Mouse (Mus musculus): ENCODE data around the gene Map7. TPM values are rescaled to one million over a fixed set of nuclear protein-coding genes. Genes with fewer than 3 reads are reported as not detected.

The Map7 gene
- total RNA-seq, 2 experiments from 2014 or later = 47.0 to 52.5 TPM

DNA sequence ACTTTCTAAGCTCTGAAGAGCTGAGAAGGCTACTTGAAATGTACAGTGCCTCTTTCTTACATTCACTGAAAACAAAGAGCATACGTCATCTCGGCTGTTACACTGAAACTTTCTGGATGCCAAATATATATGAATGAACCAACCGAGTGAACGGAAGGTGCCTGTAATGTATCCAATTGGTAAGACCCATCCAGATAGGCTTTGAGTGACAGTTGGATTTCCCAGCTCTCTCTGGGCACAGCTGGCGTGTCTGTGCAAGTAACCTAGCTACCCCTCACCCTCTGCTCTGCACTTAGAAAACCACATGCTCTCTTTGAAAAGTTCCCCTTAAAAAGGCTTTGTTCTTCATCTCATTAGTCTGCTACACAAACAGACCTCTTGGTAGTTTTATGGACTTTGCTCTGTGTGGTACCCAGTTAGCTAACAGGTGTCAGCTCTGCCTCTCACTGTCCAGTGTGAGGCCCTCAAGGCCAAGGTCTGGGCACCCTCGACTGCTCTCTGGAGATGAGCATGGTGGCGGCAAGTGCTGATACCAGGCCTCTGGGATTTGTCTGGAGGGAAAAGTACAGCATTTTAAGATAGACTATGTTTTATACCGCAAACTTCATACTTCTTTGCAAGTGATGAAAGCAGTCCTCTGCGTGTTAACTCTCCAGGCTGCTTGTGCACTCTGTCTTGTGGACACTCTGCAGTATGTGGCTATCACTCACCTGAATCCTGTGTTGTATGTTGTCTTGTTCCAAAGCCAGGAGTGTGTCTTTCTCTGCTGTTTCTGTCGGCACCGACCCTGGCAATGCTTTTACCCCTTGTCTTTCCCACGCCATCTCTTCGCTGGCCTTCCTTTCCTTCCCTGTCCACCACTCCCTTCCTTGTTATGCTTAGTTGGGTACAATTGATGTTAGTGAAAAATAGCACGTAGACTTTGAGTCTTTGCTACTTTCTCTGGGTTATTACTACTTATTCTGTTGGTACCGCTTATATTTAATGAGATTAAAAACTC is 109.8 kb downstream of the Map7 start:
- intact Hi-C loops (cut with DNase I) = no loop called here
- DNase-seq (ENCODE audit: extremely low spot score in 1 of 2, low spot score in 2 of 2) = no peak

- intact Hi-C loops (cut with DNase I) = no loop called here
- no peak for DNase-seq (ENCODE audit: extremely low spot score in 1 of 2, low spot score in 2 of 2)
Observed at GRCm38 (mm10) chr10:20259476-20259875, 111.2 kb downstream of the Map7 start.

DNA sequence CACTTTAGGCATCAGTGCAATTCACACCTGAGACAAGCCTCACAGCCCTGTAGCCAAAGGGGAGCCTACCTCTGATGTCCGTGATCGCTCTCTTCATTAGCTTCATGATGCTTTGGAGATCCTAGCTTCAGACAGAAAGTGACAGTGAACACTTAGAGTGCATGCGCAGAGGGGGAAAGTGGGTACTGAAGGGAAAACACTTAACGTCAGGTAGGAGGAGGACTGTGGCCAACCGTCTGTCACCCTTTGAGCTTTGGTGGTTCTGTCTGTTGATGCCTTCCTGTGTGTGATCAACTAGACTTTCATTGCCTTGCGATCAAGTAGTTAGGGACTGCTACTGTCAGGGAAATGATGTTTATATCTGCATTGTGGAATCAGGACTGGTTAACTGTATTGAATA is 114.6 kb downstream of the Map7 start:
- intact Hi-C loops (cut with DNase I) = no loop called here

DNA sequence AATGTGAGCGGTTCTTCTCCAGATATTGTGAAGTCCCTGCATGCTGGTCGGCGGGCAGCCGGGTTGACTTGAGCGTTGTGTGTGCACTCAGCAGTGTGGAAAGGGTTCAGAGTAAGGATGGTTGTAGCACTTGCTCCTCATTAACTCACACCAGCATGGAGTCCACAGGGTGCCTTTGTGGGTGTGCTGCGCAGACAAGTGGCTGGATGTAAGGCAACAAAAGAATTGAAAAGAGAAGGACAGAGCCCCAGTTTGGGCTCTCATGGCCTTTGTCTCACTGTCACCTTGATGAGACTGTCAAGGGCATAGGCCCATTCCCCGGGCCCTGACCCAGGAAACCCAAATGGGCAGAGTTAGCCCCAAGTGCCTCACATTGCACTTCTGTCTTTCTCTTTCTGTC is 116.2 kb downstream of the Map7 start:
- intact Hi-C loops (cut with DNase I) = no loop called here
- DNase-seq (ENCODE audit: extremely low spot score in 1 of 2, low spot score in 2 of 2) = no peak

More for the DNA sequence above, 114.6 kb downstream of the Map7 start:
- DNase-seq (ENCODE audit: extremely low spot score in 1 of 2, low spot score in 2 of 2) = no peak

GRCm38 (mm10) chr10:20267032-20267431 is 118.8 kb downstream of the Map7 start:
- intact Hi-C loops (cut with DNase I) = no loop called here
- DNase-seq (ENCODE audit: extremely low spot score in 1 of 2, low spot score in 2 of 2) = no peak

GRCm38 (mm10) chr10:20268945-20269344 is 120.7 kb downstream of the Map7 start:
- no peak for DNase-seq (ENCODE audit: extremely low spot score in 1 of 2, low spot score in 2 of 2)
- intact Hi-C loops (cut with DNase I) = no loop called here

GRCm38 (mm10) chr10:20272380-20272779 is 124.1 kb downstream of the Map7 start:
- DNase-seq (ENCODE audit: extremely low spot score in 1 of 2, low spot score in 2 of 2) = no peak
- intact Hi-C loops (cut with DNase I) = no loop called here

DNA sequence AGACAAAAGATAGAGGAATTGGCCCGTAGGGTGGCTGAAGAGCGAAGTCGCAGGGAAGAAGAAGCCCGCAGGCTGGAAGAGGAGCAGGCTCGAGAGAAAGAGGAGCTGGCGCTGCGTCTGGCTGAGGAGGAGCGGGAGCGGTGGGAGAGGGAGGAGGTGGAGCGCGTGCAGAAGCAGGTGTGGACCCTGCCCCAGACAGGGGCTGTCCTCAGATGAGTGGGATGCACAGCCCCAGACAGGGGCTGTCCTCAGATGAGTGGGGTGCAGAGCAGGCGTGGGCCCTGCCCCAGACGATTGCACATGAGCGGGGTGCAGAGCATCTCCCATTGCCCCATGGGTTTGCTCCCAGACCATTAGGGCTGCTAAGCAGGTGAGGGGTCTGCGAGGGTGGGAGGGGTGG is 125.0 kb downstream of the Map7 start:
- intact Hi-C loops (cut with DNase I) = no loop called here
- DNase-seq (ENCODE audit: extremely low spot score in 1 of 2, low spot score in 2 of 2) = no peak

DNA sequence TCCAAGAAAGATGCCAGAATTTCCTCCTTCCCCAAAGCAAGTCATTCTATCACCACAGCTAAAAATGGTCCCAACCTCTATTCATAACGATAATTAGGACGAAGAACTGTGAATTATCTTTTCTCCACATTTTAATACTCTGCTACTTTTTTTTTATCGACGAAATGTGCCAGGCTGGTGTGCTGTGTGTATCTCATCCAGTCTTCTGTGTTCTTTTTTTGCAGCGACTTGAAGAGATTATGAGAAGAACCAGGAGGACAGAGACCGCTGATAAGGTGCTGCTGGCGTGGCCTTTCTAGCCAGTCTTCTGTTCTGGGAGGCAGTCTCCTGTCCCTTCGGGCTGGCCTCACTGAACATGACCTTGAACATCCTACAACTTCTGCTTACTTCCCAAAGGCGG is 125.8 kb downstream of the Map7 start:
- no peak for DNase-seq (ENCODE audit: extremely low spot score in 1 of 2, low spot score in 2 of 2)
- intact Hi-C loops (cut with DNase I) = no loop called here

DNA sequence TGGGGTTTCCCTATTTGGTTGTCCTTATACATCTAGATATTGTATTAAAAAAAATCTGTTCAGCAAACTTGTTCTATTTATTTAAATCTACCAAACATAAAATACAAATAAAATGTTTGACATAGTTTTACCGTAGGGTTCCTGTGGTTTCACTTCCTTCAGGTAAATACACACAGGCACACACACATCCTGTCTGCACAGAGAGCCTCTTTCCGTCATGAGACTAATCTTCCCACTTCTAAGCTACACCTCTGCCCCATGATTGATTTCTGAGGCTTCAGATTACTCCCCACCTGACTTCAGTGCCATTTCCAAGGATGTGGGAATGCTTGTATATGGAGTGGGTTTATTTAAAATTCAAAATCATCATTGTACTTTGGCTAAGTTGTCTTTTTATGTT is 133.2 kb downstream of the Map7 start:
- intact Hi-C loops (cut with DNase I) = no loop called here

DNA sequence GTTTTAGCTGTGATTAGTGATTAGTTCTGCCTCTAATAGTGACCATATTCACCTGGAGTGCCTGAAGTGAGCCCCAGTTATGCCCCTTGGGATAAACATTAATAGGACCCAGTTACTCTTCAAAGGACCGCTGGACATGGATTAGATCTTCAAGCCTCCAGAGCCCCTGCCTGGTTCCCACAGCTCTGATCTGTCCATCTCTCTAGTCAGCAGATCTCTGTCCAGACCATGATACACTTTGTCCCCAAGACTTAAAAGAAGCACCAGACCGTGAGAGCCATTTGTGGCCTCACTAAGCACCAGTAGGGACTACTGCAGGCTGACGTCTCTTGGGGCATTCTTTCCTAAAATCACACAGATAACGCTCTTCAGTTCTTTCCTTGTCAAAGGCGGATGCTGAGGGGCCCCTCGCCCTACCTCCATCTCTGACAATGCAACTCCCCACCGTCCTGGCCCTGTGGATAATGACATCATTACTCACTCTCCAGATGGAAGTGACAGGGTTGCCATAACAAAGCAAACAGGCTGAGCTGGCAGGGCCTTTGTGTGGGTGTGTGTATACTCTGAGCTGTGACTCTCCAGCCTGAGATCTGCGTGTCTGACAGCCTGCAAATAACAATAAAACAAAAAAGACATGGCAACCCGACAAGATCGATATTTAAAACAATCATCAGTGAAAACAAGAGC is 137.2 kb downstream of the Map7 start:
- intact Hi-C loops (cut with DNase I) = no loop called here
- DNase-seq (ENCODE audit: extremely low spot score in 1 of 2, low spot score in 2 of 2) = peak; percentile 45 to 48

More for the DNA sequence above, 133.2 kb downstream of the Map7 start:
- DNase-seq (ENCODE audit: extremely low spot score in 1 of 2, low spot score in 2 of 2) = no peak

- peak in 1 of 2 experiments; percentile 38 for DNase-seq (ENCODE audit: extremely low spot score in 1 of 2, low spot score in 2 of 2)
- intact Hi-C loops (cut with DNase I) = no loop called here
Observed at GRCm38 (mm10) chr10:20285994-20286836, 137.9 kb downstream of the Map7 start.

DNA sequence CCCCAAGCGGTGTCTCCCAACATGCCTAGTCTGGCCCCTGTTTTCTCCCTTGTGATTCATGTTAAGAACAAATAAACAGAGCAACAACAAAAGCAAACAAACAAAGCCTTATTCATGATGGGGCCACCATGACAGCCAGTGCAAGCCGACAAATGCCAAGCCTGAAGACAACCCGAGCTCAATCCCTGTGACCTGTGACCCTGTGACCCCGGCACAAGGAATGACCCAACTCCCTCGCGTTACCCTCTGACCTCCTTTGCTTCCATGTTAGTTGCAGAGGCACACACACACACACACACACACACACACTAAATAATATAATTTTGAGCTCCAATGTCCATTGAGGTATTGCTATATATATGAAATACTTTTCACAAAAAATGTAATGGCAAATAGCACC is 139.1 kb downstream of the Map7 start:
- DNase-seq (ENCODE audit: extremely low spot score in 1 of 2, low spot score in 2 of 2) = no peak
- intact Hi-C loops (cut with DNase I) = no loop called here

GRCm38 (mm10) chr10:20290467-20290883 is 142.2 kb downstream of the Map7 start:
- peak; percentile 66 to 89 for DNase-seq (ENCODE audit: extremely low spot score in 1 of 2, low spot score in 2 of 2)
- intact Hi-C loops (cut with DNase I) = loop anchor here (5.0 kb wide), 1 partner anchor 662 kb away; the partner anchor contains the start of gene Ahi1

DNA sequence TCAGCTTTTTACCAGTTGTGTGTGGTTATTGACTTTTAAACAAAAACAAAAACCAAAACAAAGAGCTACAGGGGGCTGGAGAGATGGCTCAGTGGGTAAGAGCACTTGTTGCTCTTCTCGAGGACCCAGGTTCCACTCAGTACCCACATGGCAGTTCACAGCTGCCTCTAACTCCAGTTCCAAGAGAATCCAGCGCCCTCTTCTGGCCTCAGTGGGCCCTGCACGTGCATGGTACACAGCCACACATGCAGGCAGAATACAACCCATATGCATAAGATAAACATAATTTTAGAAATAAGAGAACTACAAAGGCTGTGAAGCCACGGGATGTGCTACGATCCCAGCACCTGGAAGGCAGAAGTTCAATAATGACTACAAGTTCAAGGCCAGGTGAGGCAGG is 147.7 kb downstream of the Map7 start:
- intact Hi-C loops (cut with DNase I) = no loop called here
- no peak for DNase-seq (ENCODE audit: extremely low spot score in 1 of 2, low spot score in 2 of 2)

GRCm38 (mm10) chr10:20298152-20298920 is 150.1 kb downstream of the Map7 start:
- DNase-seq (ENCODE audit: extremely low spot score in 1 of 2, low spot score in 2 of 2) = no peak
- intact Hi-C loops (cut with DNase I) = no loop called here

DNA sequence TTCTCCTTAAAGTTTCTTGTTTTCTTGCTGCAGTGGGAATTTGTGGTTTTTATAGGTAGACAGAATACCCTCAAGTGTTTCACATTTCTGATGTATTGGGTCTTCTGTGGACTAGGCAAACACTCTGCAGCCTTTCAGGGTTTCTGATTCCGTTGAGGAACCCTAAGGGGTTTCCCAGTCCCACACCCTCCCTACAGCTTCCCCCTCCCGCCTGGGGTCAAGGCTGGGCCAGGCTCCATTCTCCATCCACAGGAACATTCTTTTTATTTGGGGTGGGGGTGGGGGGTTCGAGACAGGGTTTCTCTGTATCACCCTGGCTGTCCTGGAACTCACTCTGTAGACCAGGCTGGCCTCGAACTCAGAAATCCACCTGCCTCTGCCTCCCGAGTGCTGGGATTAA is 150.8 kb downstream of the Map7 start:
- intact Hi-C loops (cut with DNase I) = no loop called here
- no peak for DNase-seq (ENCODE audit: extremely low spot score in 1 of 2, low spot score in 2 of 2)

GRCm38 (mm10) chr10:20310969-20311769 is 162.9 kb downstream of the Map7 start:
- DNase-seq (ENCODE audit: extremely low spot score in 1 of 2, low spot score in 2 of 2) = no peak
- intact Hi-C loops (cut with DNase I) = no loop called here

All from left cerebral cortex, postnatal 10 days (tissue).